Mouse (Mus musculus): ENCODE results near the gene Tada2a.

DNA sequence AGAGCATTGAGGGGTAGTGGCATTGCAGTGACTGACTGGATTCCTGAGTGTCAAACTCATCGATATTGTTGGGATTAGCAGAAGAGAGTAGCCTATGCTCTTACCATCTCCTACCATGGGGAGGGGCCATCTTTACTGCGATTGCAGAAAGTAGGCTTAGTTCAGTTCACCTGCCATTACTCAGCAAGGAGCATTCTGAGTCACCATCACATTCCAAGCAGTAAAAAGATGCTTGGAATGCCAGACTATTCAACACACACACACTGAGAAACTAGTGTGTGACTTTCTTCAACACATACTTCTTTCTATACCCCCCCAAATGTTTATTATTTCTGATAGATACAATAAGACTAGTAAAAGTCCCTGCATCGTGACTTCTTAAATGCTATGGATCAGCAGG lies 49.1 kb downstream of the Tada2a start:
- TF ChIP-seq POLR2A (IDR thresholded peaks at IDR 0.05; ENCODE audit: insufficient read depth, low read depth, low read length) (no peak), CTCF (IDR thresholded peaks at IDR 0.05; ENCODE audit: insufficient read depth, low read depth, low read length) (no peak)
